Mouse (Mus musculus): Measurements from ENCODE around the gene Atat1.
"Not testable (repeated sequence)": the region's sequence is repeated elsewhere in the genome, so short reads cannot be mapped to it uniquely, and the experiment has no call there.

Gene Atat1

DNA sequence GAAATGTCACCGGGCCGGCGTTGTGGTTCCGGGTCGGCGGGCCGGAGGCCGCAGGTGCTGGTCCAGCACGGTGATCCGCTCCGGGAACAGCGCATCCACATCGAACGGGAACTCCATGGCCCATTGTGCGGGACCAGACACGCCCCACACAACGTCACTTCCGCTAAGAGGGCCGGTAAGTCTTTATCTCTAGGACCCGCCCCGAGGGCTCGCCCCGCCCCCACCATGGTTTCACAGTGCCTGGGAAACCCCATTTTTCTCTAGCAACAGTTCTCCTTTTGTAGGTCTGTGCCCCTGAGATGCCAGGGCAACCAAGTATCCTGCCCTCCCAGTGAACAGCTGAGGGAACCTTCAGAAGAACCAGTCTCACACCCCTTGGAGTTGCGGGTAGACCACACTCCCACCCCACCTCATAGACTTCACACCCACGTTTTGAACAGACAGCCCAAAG lies at the start of gene Atat1:
Atat1 (minus strand) TSS at position 157 of the 451 bp plus-strand sequence.
- peak; percentile 83 for DNase-seq (ENCODE audit: low spot score)

DNA sequence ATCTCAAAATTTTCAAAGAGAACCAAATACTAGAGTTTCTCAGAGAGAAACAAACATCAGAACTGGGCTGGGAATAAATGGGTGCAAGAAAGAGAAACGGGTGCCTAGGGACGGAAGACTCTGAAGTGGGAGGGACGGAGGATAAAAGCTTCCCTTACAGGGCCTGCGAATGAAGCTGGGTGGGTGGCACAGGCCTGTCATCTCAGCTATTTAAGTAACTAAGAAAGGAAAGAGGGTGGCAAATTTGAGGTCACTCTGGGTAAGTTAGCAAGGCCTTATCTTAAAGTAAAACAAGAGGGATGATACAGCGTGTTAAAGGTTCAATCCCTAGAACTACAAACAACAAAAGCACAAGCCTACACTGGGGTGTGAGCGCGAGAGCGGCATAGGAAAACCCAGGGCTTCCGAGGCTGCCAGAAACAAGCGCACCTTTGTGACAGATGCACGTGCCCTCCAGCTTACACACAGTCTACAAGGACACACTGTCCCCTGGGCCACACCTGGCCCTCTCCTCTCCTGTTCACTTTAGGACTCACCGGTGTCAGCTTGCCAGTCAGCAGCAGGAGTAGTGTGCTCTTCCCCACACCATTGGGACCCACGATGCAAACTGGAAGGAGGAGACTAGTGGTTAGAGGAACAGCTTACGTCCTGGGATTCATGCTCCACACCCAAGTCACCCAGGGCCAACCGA lies 48.8 kb upstream of the Atat1 start:
- DNase-seq (ENCODE audit: low spot score): no peak

DNA sequence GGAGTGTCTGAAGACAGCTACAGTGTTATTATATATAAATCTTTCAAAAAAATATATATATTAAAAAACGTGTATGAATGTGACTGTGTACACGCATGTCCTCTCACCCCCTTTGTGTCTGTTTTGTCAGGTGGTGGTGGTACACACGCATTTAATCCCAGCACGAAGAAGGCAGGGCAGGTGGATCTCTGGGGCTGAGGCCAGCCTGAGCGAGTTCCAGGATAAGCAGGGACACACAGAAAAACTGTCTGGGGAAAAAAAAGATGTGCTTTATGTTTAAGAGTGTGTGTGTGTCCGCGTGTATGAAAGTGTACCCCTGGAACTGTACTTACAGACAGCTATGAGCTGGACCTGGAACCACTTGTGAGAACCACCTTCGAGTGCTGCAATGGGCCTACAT lies 44.8 kb upstream of the Atat1 start:
- no peak for DNase-seq (ENCODE audit: low spot score)

DNA sequence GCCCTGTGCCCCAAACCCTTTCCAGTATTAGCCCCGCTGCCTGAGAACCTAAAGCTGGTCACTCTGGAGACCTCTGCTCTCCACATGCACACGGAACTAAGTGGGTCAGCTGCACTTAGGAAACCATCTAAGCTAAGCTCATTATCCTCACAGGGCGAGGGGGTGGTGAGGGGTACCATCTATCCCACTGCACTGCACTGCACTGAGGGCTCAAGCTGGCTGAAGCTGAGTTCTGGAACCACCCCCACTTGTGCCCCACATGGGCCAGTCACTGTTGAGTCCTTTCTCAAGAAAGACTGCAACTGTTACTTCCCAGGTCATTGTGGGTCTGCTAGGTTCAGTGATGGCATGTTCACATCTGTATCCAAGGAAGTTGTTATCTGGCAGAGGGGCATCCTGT lies 42.7 kb upstream of the Atat1 start:
- not testable (repeated sequence) for DNase-seq (ENCODE audit: low spot score)

DNA sequence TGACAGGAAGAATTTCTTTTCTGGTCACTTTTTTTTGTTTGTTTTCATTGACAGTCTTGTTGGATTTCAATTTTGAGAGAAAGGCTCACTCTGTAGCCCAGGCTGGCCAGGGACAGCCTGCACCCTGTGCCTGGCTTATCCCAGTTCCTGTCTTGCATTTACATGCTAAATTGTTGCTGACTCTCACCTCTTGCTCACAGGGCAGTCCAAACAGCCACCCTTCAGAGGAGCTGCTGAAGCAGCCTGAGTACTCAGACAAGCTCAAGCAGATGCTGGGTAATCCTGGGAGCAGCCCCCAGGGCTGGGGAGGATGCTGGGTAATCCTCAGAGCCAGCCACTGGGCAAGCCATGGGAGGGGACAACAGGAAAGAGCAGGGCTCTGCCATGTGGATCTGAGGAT lies 41.1 kb upstream of the Atat1 start:
- not testable (repeated sequence) for DNase-seq (ENCODE audit: low spot score)

DNA sequence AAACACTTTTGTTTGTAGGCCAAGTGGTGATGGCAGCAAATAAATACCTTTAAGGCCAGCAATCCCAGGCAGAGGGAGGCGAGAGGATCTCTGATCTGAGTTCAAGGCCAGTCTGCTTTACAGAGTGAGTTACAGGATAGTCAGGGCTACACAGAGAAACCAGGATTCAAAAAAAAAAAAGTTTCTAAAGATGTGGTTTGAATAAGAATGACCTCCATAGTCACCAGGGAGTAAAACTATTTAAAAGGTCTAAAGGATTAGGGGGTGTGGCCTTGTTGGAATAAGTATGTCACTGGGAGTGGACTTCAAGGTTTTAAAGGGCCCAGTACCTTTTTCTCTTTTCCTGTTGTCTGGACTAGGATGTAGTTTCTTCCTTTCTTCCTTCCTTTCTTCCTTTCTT lies 30.1 kb upstream of the Atat1 start:
- no peak for DNase-seq (ENCODE audit: low spot score)

DNA sequence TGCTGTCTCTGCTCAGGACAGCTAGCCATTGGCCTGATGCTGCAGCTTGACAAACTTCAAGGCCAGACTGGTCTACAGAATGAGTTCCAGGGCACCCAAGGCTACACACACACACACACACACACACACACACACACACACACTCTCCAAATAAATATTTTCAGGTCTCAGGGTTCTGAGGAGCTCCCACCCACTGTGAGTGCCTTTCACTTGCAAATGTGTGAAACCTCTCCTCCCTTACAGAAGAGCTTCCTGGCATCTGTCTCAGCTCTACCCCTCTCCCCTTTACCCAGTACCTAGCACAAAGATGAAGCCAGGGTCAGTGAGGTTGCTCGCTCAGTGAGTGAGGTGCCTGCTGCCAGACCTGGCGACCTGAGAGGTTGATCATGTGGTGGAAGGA lies 29.2 kb upstream of the Atat1 start:
- no peak for DNase-seq (ENCODE audit: low spot score)

DNA sequence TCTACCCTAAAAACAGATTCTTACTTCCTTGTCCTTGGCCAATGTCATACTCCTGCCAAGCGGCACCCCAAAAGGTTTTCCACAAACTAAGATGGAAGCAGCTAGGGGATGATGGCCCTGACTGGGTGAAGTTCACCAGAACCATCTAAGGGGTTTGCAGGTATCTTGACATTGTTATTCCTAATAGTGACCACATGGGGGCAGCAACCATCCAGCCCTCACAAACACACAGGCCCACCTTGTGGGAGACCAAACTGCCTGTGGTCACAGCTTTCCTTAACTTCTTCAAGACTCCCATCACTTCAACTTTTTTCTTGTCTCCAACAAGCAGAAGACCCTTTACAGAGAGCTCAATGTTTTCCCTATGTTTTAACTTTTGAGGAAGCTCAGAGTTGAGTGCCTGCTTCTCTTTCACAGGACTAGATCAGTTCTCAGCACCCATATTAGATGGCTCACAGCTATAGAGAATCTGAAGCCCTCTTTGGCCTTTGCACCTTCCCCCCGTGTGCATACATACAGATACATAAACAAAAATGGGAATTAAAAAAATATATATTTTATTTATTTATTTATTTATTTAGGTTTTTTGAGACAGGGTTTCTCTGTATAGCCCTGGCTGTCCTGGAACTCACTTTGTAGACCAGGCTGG lies 27.9 kb upstream of the Atat1 start:
- DNase-seq (ENCODE audit: low spot score): no peak

DNA sequence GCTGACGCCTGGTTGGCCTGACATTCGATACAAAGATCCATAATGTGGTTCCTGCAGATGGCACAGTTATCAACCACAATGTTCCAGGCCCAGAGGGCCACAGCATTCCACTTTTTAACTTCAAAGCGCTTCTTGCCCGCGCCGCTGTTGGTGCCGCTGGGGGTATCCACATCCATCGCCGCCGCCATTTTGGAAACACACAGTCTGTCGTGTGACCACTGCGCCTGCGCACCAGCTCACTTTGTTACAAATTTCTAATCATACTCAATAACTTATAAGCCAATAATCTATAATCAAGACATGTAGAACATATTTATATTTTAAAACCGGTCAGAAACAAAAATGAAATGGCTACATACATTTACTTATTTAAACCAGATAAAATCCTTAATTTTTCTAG lies 25.9 kb upstream of the Atat1 start:
- not testable (repeated sequence) for DNase-seq (ENCODE audit: low spot score)

DNA sequence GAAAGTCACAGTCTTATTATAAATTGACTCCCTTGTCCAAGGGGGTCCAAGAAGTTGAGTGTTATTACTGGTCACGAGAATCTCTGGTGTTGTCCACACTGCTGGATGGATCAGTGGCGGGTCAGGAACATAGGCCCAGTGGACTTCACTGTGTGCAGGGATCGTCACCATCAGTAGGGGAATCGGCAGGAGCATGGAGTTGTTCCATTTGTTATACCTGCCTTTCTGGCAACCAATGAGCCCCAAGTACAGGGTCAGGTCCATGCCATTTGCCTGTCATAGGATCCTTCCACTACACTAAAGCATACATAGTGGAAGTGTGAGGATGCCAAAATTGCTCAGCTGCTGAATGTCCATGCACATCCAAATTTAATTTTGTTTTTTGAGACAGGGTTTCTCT lies 22.7 kb upstream of the Atat1 start:
- no peak for DNase-seq (ENCODE audit: low spot score)

DNA sequence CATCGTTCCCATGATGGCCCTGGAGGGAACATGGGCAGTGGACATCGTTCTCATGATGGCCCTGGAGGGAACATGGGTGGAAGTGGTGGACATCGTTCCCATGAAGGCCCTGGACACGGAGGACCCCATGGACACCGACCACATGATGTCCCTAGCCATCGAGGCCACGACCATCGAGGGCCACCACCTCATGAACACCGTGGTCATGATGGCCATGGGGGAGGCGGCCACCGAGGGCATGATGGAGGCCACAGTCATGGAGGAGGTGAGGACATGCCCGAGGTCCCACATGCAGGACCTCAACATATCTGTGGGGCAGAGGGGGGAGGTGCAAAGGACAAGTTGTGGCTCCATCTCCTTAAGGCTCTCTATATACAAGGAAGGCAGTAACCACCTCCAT lies 20.8 kb upstream of the Atat1 start:
- no peak for DNase-seq (ENCODE audit: low spot score)

DNA sequence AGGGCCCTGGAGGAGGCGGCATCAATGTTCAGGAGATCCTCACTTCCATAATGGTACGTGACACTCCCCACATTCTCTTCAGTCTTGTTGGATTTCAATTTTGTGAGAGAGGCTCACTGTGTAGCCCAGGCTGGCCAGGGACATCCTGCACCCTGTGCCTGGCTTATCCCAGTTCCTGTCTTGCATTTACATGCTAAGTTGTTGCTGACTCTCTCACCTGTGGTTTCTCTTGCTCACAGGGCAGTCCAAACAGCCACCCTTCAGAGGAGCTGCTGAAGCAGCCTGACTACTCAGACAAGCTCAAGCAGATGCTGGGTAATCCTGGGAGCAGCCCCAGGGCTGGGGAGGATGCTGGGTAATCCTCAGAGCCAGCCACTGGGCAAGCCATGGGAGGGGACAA lies 19.7 kb upstream of the Atat1 start:
- no peak for DNase-seq (ENCODE audit: low spot score)

DNA sequence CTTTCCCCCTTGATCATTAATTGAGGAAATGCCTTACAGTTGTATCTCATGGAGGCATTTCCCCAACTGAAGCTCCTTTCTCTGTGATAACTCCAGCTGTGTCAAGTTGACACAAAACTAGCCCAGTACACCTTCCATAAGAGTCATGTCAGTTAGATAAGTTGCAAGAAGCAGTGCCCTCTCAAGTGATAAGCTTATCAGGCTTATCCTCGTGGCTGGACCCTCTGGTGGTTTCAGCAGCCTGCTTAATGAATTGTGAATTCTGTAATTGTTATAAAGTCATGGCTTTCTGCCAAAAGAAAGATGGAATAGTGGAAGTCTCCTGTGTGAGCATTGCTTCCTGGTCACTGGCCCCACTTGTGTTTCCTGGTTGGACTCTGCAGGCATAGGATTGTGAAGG lies 17.6 kb upstream of the Atat1 start:
- no peak for DNase-seq (ENCODE audit: low spot score)

DNA sequence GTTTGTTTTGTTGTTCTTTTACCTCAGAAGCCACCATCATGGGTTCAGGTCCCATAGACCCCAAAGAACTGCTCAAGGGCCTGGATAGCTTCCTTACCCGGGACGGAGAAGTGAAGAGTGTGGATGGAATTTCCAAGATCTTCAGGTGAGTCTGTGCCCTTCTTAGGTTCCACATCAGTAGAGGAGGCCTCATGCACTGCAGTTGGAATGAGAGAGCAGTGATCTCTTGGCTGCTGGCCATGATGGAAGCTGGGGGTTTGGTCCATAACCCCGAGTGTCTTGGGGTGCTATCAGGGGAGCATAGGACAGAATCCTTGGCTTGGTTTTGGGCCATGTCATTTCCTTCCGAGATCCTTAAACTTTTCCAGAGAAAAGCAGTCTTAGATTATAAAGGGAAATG lies 13.4 kb upstream of the Atat1 start:
- no peak for DNase-seq (ENCODE audit: low spot score)

DNA sequence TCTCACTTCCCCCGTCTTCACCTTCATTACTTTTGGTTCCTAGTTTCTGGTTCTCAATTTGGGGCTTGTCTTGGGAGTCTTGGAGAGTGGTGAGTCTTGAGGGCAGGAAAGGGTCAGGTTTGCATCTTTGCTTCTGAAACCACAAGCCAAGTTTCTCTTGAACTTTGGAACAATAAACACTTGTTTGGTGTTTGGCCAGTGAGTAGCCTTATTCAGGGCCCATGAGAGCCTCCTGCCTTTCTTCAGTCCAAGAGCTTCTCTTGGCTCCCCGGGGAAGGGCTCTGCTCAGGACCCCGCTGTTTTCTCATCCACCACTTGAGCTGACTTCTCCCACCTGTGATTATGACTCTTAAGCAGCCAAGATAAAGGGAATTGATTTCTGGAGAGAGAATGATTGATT lies 12.7 kb upstream of the Atat1 start:
- DNase-seq (ENCODE audit: low spot score): no peak

DNA sequence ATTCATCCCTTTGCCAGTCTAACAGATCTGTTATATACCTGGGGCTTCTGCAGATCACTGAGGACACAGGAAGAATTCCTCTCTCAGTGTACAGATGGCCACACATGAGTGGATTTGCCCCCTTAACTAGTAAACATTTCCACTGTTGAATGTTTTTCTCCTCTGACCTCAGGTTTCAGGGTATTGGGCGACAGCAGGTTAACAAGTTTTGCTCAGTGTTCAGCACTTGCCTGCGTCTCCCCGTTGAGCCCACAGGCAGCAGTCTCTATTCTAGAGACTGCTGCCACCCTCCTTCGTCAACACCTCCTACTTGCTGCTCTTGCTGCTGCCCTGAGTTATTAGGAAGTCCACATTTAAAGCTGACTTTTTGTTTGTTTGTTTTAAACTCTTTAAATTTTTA lies 11.8 kb upstream of the Atat1 start:
- no peak for DNase-seq (ENCODE audit: low spot score)

DNA sequence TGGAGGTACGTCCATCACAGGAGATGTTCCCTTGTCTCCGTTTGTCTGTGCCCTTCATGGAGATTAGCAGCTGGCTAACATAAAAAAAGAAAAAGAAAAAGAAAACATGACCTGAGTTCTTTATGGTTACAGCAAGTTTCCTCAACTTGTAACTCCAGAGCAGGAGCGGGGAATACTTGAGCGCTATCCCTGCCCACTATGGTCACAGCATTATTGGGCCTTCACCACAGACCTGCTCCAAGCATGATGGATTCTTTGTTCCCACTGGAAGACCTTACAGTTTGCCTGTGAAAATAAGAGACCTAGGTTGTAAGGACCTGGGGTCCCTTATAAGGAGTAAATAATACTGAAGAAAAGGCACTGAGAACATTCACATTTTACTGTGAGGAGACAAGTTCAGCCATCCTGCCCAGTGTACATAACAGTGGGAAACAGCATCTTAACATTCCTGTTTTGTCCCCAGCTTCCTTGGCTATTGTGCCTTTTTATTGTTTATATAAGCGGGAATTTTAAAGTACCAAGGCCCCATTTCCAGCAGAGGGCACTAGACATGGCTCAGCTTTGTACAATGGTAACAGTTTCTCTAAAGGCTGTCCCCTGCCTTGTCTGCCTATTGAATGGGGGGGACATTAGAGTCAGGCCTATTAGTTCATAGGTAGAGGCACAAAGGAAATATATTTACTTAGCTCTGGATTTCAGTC lies 11.1 kb upstream of the Atat1 start:
- no peak for DNase-seq (ENCODE audit: low spot score)

DNA sequence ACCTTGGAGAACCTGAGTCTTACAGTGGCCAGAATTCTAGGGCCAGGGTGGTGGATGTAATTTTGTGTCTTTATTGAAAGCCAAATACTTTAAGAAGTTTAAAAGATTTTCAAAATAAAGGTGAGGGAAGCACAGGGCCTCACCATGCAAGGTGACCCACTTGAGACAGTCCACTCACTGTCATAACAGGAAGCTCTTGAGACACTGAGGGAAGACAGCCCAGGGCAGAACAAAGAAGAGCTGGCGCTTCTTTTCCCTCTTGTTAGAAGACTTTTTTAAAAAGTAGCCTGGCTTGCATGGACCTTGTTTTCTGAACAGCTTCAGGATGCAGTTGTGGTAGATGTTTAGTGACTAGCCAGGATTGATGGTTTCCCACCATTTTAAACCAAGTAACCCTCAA lies 10.5 kb upstream of the Atat1 start:
- DNase-seq (ENCODE audit: low spot score): no peak

DNA sequence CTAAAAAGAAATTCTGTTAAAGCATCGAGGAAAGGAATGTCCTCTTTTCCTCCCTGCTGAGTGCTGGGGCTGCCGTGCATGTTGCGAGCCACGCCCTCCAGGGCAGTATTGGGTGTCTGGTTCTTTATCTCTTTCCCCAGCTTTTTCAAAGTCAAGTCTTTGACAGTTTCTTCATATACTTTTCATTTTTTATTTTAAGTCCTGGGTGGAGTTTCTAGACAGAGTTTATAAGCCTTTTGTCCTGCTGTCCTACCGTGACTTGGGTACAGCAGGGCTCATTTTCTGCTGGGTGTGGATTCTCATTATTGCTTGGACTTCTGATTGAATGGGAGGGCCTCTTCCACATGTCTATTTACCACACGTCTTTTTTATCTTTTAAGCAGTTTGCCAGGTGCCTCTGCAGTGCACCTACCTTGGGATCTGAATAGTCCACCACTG lies 10.0 kb upstream of the Atat1 start:
- DNase-seq (ENCODE audit: low spot score): no peak

DNA sequence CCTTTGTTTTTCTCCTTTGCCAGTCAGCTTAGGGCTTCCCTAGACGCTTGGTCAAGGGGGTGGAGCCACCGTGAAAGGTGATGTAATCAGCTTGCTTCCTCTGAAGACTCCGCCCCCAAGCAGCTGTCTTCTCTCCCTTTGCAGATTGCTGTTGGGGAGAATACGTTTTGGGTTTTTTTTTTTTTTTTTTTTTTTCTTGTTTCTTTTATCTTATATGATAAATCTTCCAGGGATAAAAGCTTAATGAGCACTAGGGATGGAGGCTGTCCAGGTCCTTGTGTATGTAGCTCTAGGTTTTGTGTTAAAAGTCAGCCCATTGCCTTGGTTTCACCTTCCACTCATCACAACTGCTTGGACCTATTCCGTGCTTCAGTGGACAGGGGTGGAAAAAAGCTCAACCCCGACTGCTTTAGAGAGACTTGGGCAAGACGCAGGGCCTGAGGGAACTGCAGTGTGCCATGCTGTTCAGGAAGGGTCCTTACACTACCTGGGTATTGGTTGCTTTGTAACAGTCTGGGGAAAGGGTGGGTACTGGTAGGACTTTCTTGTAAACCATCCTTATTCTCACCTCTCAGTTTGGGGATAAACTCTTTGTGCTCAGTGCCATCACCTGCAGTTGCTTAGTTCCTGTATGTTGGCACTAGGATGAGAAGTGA lies 9.3 kb upstream of the Atat1 start:
- DNase-seq (ENCODE audit: low spot score): peak; percentile 64

DNA sequence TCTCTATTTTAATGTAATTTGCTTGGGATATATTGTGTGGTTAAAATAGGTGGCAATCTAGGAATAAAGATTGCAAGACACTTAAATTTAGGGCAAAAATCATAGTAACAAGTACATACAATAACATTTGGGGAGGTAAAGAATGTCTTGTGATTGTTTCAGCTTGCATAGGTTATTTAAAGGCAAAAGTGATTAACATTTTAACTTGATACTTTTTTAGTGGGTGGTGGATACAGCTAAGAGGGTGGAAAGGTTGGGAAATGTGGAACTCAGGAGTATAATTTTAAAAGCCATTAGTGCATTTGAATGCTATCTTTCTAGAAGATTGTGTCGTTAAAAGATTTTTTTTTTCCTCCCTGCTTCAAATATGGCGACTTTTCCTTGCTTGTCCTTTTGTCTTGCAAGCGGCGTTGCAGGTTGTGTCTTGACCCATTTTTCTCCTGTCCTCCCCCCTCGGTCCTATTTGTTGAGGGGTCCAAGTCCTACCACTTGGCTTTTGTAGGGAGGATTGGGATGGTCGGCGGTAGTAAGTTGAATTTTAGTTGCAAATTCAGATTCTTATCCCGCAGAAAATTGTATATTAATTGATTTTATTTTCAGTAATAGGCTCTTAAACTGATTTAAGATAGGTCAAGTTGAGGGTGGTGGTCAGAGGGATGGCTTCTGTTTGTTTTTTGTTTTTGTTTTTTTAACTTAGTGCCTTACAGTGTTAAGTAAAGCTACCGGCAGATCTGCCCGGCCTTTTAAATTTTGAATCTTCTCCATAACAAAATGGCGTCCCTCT lies 8.6 kb upstream of the Atat1 start:
- no peak for DNase-seq (ENCODE audit: low spot score)

Measured in urinary bladder, postnatal 10 days (tissue).